Comparison of ENCODE assay signal across 12 mouse cellular contexts in genomic region chr3:144011456-144012025, GRCm38 (mm10).
DNase-seq lines count a peak whose midpoint lies in the region; ATAC-seq and TF ChIP-seq lines count a peak whose summit lies in the region.
"Had no signal": no experiment of that assay in that cellular context is flagged by ENCODE, and none has a peak within 500 bp of the region (broad histone marks: within the 10 kb centered on the region; RNA-seq: fewer than 3 reads in every experiment).

No protein-coding gene starts in this region.

- peaks cover 14% of the 10 kb centered on the region; the same call in 1 of the 2 replicates for H3K4me1 ChIP-seq in forebrain, embryonic 12.5 days
- peaks cover 50% of the 10 kb centered on the region for H3K4me1 ChIP-seq in forebrain, embryonic 10.5 days
- no peaks in the 10 kb centered on the region for H3K4me1 ChIP-seq in liver, adult 2 months (ENCODE audit: control insufficient read depth, insufficient read depth, low read length)
- H3K4me1 ChIP-seq in liver, postnatal 0 days (ENCODE audit: insufficient read depth): peaks cover 6% of the 10 kb centered on the region; the same call in 1 of the 2 replicates
- peaks cover 12% of the 10 kb centered on the region for H3K4me1 ChIP-seq in embryonic fibroblast, embryonic 13.5 days (ENCODE audit: control insufficient read depth, insufficient read depth, low read length)

- no peak for TF ChIP-seq EP300 in liver, postnatal 0 days (IDR thresholded peaks at IDR 0.05; ENCODE audit: low read depth)

- no peak for TF ChIP-seq CTCF in liver, adult 2 months (IDR thresholded peaks at IDR 0.05; ENCODE audit: low read depth, low read length)
- TF ChIP-seq CTCF in liver, postnatal 0 days (IDR thresholded peaks at IDR 0.05; ENCODE audit: low read depth): no peak
- TF ChIP-seq CTCF in embryonic fibroblast, embryonic 13.5 days (IDR thresholded peaks at IDR 0.05; ENCODE audit: borderline replicate concordance, insufficient read depth, low read length): no peak
- TF ChIP-seq CTCF in left cerebral cortex, adult 2 months (IDR thresholded peaks at IDR 0.05): no peak

- H3K4me2 ChIP-seq in forebrain, embryonic 12.5 days: no peak overlapping the region
- no peak overlapping the region for H3K4me2 ChIP-seq in liver, postnatal 0 days (ENCODE audit: low read depth, low read length)
- H3K4me2 ChIP-seq: lung, embryonic 15.5 days had no signal

- intact Hi-C loops in left cerebral cortex, adult 2 months (cut with DNase I): loop anchor here (10.0 kb wide), 1 partner anchor 767 kb away; no protein-coding TSS in a partner anchor

- TF ChIP-seq POLR2A in liver, adult 2 months (IDR thresholded peaks at IDR 0.05; ENCODE audit: extremely low read depth, insufficient read depth, low read length): no peak
- no peak for TF ChIP-seq POLR2A in embryonic fibroblast, embryonic 13.5 days (IDR thresholded peaks at IDR 0.05; ENCODE audit: low read depth, low read length)

- WGBS in forebrain, embryonic 12.5 days: 52% methylated on average over 12 of the region's 12 CpGs
- 52% methylated on average over 12 of the region's 12 CpGs for WGBS in forebrain, embryonic 10.5 days
- 61% methylated on average over 12 of the region's 12 CpGs for WGBS in liver, adult 2 months
- 55% methylated on average over 12 of the region's 12 CpGs for WGBS in liver, postnatal 0 days (ENCODE audit: insufficient replicate concordance)

- no peak overlapping the region for H3K9ac ChIP-seq in forebrain, embryonic 12.5 days
- no peak overlapping the region for H3K9ac ChIP-seq in liver, adult 2 months (ENCODE audit: low read depth, low read length)
- H3K9ac ChIP-seq in liver, postnatal 0 days (replicated peaks): no peak overlapping the region
- H3K9ac ChIP-seq: lung, embryonic 15.5 days had no signal

- no peaks in the 10 kb centered on the region for H3K9me3 ChIP-seq in forebrain, embryonic 12.5 days
- H3K9me3 ChIP-seq in forebrain, embryonic 10.5 days: no peaks in the 10 kb centered on the region
- no peaks in the 10 kb centered on the region for H3K9me3 ChIP-seq in liver, postnatal 0 days (ENCODE audit: low read length)
- H3K9me3 ChIP-seq: lung, embryonic 15.5 days had no signal

- no peak for DNase-seq in forebrain, embryonic 10.5 days (ENCODE audit: extremely low spot score, low spot score)
- DNase-seq in liver, adult 2 months (ENCODE audit: extremely low read depth, low read depth, low spot score): peak; percentile 3
- DNase-seq in liver, postnatal 0 days: no peak
- peak; percentile 59 for DNase-seq in retina, postnatal 1 day
- no peak for DNase-seq in left cerebral cortex, adult 2 months (ENCODE audit: extremely low spot score in 1 of 2, low spot score in 2 of 2)
- DNase-seq in ovary, adult 18-20 months (ENCODE audit: low spot score): no peak
- DNase-seq: cerebellum, adult 11-12 months; gastrocnemius, postnatal 25 days had no signal

- no peak overlapping the region for H3K27ac ChIP-seq in forebrain, embryonic 12.5 days
- no peak overlapping the region; the same call in 1 of the 2 replicates for H3K27ac ChIP-seq in forebrain, embryonic 10.5 days
- H3K27ac ChIP-seq in liver, adult 2 months (replicated peaks; ENCODE audit: insufficient read depth, low read depth, low read length): no peak overlapping the region
- H3K27ac ChIP-seq in liver, postnatal 0 days (ENCODE audit: low read depth): no peak overlapping the region
- H3K27ac ChIP-seq in embryonic fibroblast, embryonic 13.5 days (ENCODE audit: insufficient read depth, low read length): peak overlapping the region; percentile 15; the same call in 1 of the 2 replicates
- H3K27ac ChIP-seq in left cerebral cortex, adult 2 months: no peak overlapping the region
- H3K27ac ChIP-seq: kidney, postnatal 0 days; lung, embryonic 15.5 days had no signal

- H3K27me3 ChIP-seq in forebrain, embryonic 12.5 days: no peaks in the 10 kb centered on the region
- peaks cover 11% of the 10 kb centered on the region for H3K27me3 ChIP-seq in forebrain, embryonic 10.5 days (ENCODE audit: poor library complexity, severe bottlenecking)
- H3K27me3 ChIP-seq in liver, adult 2 months (ENCODE audit: control insufficient read depth, insufficient read depth, low read length): no peaks in the 10 kb centered on the region
- H3K27me3 ChIP-seq in liver, postnatal 0 days (ENCODE audit: insufficient read depth, low read length): no peaks in the 10 kb centered on the region
- H3K27me3 ChIP-seq: lung, embryonic 15.5 days had no signal

- H3K79me2 ChIP-seq in liver, adult 2 months (ENCODE audit: control insufficient read depth, insufficient read depth, low read length): no peaks in the 10 kb centered on the region

- no peaks in the 10 kb centered on the region for H3K36me3 ChIP-seq in forebrain, embryonic 12.5 days (replicated peaks)
- no peaks in the 10 kb centered on the region for H3K36me3 ChIP-seq in forebrain, embryonic 10.5 days (replicated peaks)
- no peaks in the 10 kb centered on the region for H3K36me3 ChIP-seq in liver, adult 2 months (ENCODE audit: control insufficient read depth, insufficient read depth, low read length)
- H3K36me3 ChIP-seq in liver, postnatal 0 days (replicated peaks; ENCODE audit: insufficient read depth, low read length): no peaks in the 10 kb centered on the region
- H3K36me3 ChIP-seq: lung, embryonic 15.5 days had no signal

- ATAC-seq in forebrain, embryonic 12.5 days (ENCODE audit: low FRiP score): peak; percentile 56; the same call in 1 of the 2 replicates
- no peak for ATAC-seq in liver, postnatal 0 days

- no peak overlapping the region for H3K4me3 ChIP-seq in forebrain, embryonic 12.5 days (replicated peaks)
- no peak overlapping the region for H3K4me3 ChIP-seq in forebrain, embryonic 10.5 days
- no peak overlapping the region for H3K4me3 ChIP-seq in liver, adult 2 months (ENCODE audit: insufficient read depth, low read depth, low read length)
- no peak overlapping the region for H3K4me3 ChIP-seq in liver, postnatal 0 days (ENCODE audit: low read depth, low read length)
- no peak overlapping the region for H3K4me3 ChIP-seq in embryonic fibroblast, embryonic 13.5 days (ENCODE audit: insufficient read depth, low read length)
- no peak overlapping the region for H3K4me3 ChIP-seq in left cerebral cortex, adult 2 months
- H3K4me3 ChIP-seq: lung, embryonic 15.5 days had no signal

Comparison
In these comparisons a context has a peak if more than half of its experiments do, and no peak if none do; other contexts are left out.
1. DNase-seq: peak in liver, adult 2 months (single experiment) and retina, postnatal 1 day (single experiment); none in forebrain, embryonic 10.5 days (single experiment), liver, postnatal 0 days (single experiment), left cerebral cortex, adult 2 months (0 of 2) and ovary, adult 18-20 months (single experiment).